Mouse (Mus musculus) olfactory bulb, adult 2 months (tissue): ENCODE data around the gene Olfr102. TPM values are rescaled to one million over a fixed set of nuclear protein-coding genes. Genes with fewer than 3 reads are reported as not detected.

Source experiments
- H3K27ac ChIP-seq: fragments of 200-500 bp; 2 replicates; pipeline ENCODE4 v1.5.1; 2012; ENCODE audit warnings: low read depth, low read length; ENCODE audit not compliant: insufficient read depth
- H3K4me1 ChIP-seq: fragments of 200-500 bp; 2 replicates; pipeline ENCODE4 v1.6.1; 2012; ENCODE audit warnings: low read length; ENCODE audit not compliant: control insufficient read depth, insufficient read depth
- H3K4me3 ChIP-seq: fragments of 200-500 bp; 2 replicates; pipeline ENCODE4 v1.5.1; 2012; ENCODE audit warnings: mild to moderate bottlenecking, low read depth, low read length, moderate library complexity; ENCODE audit not compliant: insufficient read depth
- CTCF ChIP-seq: fragments of 200-500 bp; IDR thresholded peaks from 2 replicates; pipeline ENCODE4 v1.5.1; 2012; ENCODE audit warnings: low read depth, mild to moderate bottlenecking, low read length, moderate library complexity; ENCODE audit not compliant: insufficient read depth
- POLR2A ChIP-seq: fragments of 200-500 bp; IDR thresholded peaks from 2 replicates; pipeline ENCODE4 v1.6.1; 2012; ENCODE audit warnings: mild to moderate bottlenecking, low read depth, low read length, moderate library complexity; ENCODE audit not compliant: insufficient read depth
- WGBS: fragments of 180-500 bp; shearing (Covaris S2); methylation state at CpG from one replicate; pipeline ENCODE4 v1.1.7; 2018; 5-methylcytosine and 5-hydroxymethylcytosine counted together
- polyA plus RNA-seq: library from polyadenylated mRNA; stranded (reverse); fragments of >200 nt; gene quantifications from 2 replicates; pipeline ENCODE4 v1.2.4, GENCODE M21; 2012; ENCODE audit warnings: low replicate concordance; ENCODE audit not compliant: missing spikeins, insufficient read depth, insufficient read length

Olfr102 gene
- polyA plus RNA-seq: not detected in 2 replicates

- TF ChIP-seq CTCF: no peak
- no peak for TF ChIP-seq POLR2A
- H3K4me1 ChIP-seq: no peaks in the 10 kb centered on the region
- H3K27ac ChIP-seq: no peak within 1 kb of the TSS
These were observed at the start of gene Olfr102 for GRCm38 (mm10) chr17:37316954-37317353. Gene Olfr102 (minus strand): TSS chr17:37317054.

GRCm38 (mm10) chr17:37359282-37359681, 42.4 kb upstream of the Olfr102 start, which contains the start of gene Olfr104-ps:
Gene Olfr104-ps (plus strand): TSS chr17:37359582.
- H3K4me1 ChIP-seq: no peaks in the 10 kb centered on the region
- H3K4me3 ChIP-seq: no peak within 1 kb of the TSS
- no peak within 1 kb of the TSS for H3K27ac ChIP-seq
- TF ChIP-seq CTCF: no peak
- TF ChIP-seq POLR2A: no peak

More at GRCm38 (mm10) chr17:37316954-37317353, at the start of gene Olfr102:
- no peak within 1 kb of the TSS for H3K4me3 ChIP-seq

GRCm38 (mm10) chr17:37339598-37339997, 22.7 kb upstream of the Olfr102 start, which contains the start of gene Olfr103:
Gene Olfr103 (minus strand): TSS chr17:37339698.
- Histone ChIP-seq H3K27ac (no peak within 1 kb of the TSS), H3K4me3 (no peak within 1 kb of the TSS), H3K4me1 (no peaks in the 10 kb centered on the region)
- WGBS: 88% methylated on average over 2 of the region's 2 CpGs
- TF ChIP-seq POLR2A (no peak), CTCF (no peak)

GRCm38 (mm10) chr17:37310146-37310699, 6.6 kb downstream of the Olfr102 start:
- H3K4me3 ChIP-seq: no peak overlapping the region
- H3K27ac ChIP-seq: no peak overlapping the region
- TF ChIP-seq POLR2A (no peak), CTCF (no peak)
- 48% methylated on average over 2 of the region's 2 CpGs for WGBS
- no peaks in the 10 kb centered on the region for H3K4me1 ChIP-seq

- Histone ChIP-seq H3K4me3 (no peak overlapping the region), H3K27ac (no peak overlapping the region), H3K4me1 (no peaks in the 10 kb centered on the region)
- WGBS: 46% methylated on average over 4 of the region's 4 CpGs
- no peak for TF ChIP-seq POLR2A
- no peak for TF ChIP-seq CTCF
These were observed 8.4 kb downstream of the Olfr102 start for GRCm38 (mm10) chr17:37308483-37308882.

- TF ChIP-seq CTCF: no peak
- no peak for TF ChIP-seq POLR2A
- H3K4me1 ChIP-seq: no peaks in the 10 kb centered on the region
- H3K4me3 ChIP-seq: no peak within 1 kb of the TSS
- H3K27ac ChIP-seq: no peak within 1 kb of the TSS
- 87% methylated on average over 4 of the region's 4 CpGs for WGBS
These were observed 12.6 kb downstream of the Olfr102 start, which contains the start of gene Olfr101 for GRCm38 (mm10) chr17:37304213-37304612. Gene Olfr101 (minus strand): TSS chr17:37304313.

- TF ChIP-seq POLR2A: no peak
- no peak for TF ChIP-seq CTCF
These were observed 33.5 kb downstream of the Olfr102 start, which contains the start of gene Olfr99 for GRCm38 (mm10) chr17:37283360-37283759. Gene Olfr99 (minus strand): TSS chr17:37283460.

GRCm38 (mm10) chr17:37280331-37280730, 36.5 kb downstream of the Olfr102 start:
- Histone ChIP-seq H3K4me3 (no peak overlapping the region), H3K27ac (no peak overlapping the region), H3K4me1 (no peaks in the 10 kb centered on the region)
- TF ChIP-seq POLR2A: no peak
- TF ChIP-seq CTCF: no peak
- 58% methylated on average over 1 of the region's 1 CpGs for WGBS

More at GRCm38 (mm10) chr17:37283360-37283759, 33.5 kb downstream of the Olfr102 start, which contains the start of gene Olfr99:
- Histone ChIP-seq H3K27ac (no peak within 1 kb of the TSS), H3K4me3 (no peak within 1 kb of the TSS), H3K4me1 (no peaks in the 10 kb centered on the region)
- WGBS: 69% methylated on average over 1 of the region's 1 CpGs

- no peak overlapping the region for H3K27ac ChIP-seq
- no peaks in the 10 kb centered on the region for H3K4me1 ChIP-seq
- no peak overlapping the region for H3K4me3 ChIP-seq
- TF ChIP-seq POLR2A: no peak
- no peak for TF ChIP-seq CTCF
These were observed 40.3 kb downstream of the Olfr102 start for GRCm38 (mm10) chr17:37276573-37276972.
